Mouse (Mus musculus) macrophage (primary cell): ENCODE data around the gene Ttll6. TPM values are rescaled to one million over a fixed set of nuclear protein-coding genes. Genes with fewer than 3 reads are reported as not detected.

ENCODE experiments used
- H3K27ac ChIP-seq: fragments of 350-480 bp; formaldehyde crosslinking; 2 replicates; pipeline ENCODE4 v1.9.0; 2021
- H3K36me3 ChIP-seq: fragments of 350-480 bp; formaldehyde crosslinking; 2 replicates; pipeline ENCODE4 v1.9.0; 2021; ENCODE audit errors: inconsistent target
- H3K4me3 ChIP-seq: fragments of 350-480 bp; formaldehyde crosslinking; 2 replicates; pipeline ENCODE4 v1.9.0; 2021; ENCODE audit errors: inconsistent target
- H3K79me2 ChIP-seq: fragments of 350-480 bp; formaldehyde crosslinking; 2 replicates; pipeline ENCODE4 v1.9.0; 2021; ENCODE audit errors: inconsistent target
- WGBS: methylation state at CpG from one replicate; pipeline ENCODE4 v1.1.7; 2026; ENCODE audit warnings: inconsistent platforms; ENCODE audit not compliant: missing documents; 5-methylcytosine and 5-hydroxymethylcytosine counted together
- polyA plus RNA-seq: library from polyadenylated mRNA; stranded (reverse); fragments of 250-400 nt; gene quantifications from 3 replicates; pipeline ENCODE4 v1.2.4, GENCODE M21; 2018; ENCODE audit warnings: inconsistent platforms

The Ttll6 gene
- polyA plus RNA-seq, 1 experiment from 2014 or later = not detected

- WGBS = 83% methylated on average over 10 of the region's 10 CpGs
- H3K4me3 ChIP-seq = no peak overlapping the region
- no peaks in the 10 kb centered on the region for H3K36me3 ChIP-seq
- H3K27ac ChIP-seq = no peak overlapping the region
- H3K79me2 ChIP-seq = no peaks in the 10 kb centered on the region
These were observed 3.0 kb upstream of the Ttll6 start for GRCm38 (mm10) chr11:96130606-96131005.

- Histone ChIP-seq H3K36me3 (no peaks in the 10 kb centered on the region), H3K27ac (no peak overlapping the region), H3K79me2 (no peaks in the 10 kb centered on the region), H3K4me3 (no peak overlapping the region)
- WGBS = 84% methylated on average over 8 of the region's 8 CpGs
These were observed 2.3 kb downstream of the Ttll6 start for GRCm38 (mm10) chr11:96135847-96136246.

GRCm38 (mm10) chr11:96140726-96141175 is 7.2 kb downstream of the Ttll6 start:
- 27% methylated on average over 4 of the region's 4 CpGs for WGBS
- no peaks in the 10 kb centered on the region for H3K79me2 ChIP-seq
- no peak overlapping the region for H3K4me3 ChIP-seq
- H3K36me3 ChIP-seq = no peaks in the 10 kb centered on the region
- H3K27ac ChIP-seq = no peak overlapping the region

- Histone ChIP-seq H3K79me2 (no peaks in the 10 kb centered on the region), H3K36me3 (no peaks in the 10 kb centered on the region), H3K4me3 (no peak overlapping the region), H3K27ac (no peak overlapping the region)
- 75% methylated on average over 4 of the region's 4 CpGs for WGBS
These were observed 10.2 kb downstream of the Ttll6 start for GRCm38 (mm10) chr11:96143766-96144165.

- Histone ChIP-seq H3K36me3 (no peaks in the 10 kb centered on the region), H3K27ac (no peak overlapping the region), H3K4me3 (no peak overlapping the region), H3K79me2 (no peaks in the 10 kb centered on the region)
- WGBS = 3% methylated on average over 15 of the region's 15 CpGs
These were observed 12.2 kb downstream of the Ttll6 start for GRCm38 (mm10) chr11:96145622-96146270.

GRCm38 (mm10) chr11:96147471-96147870 is 13.9 kb downstream of the Ttll6 start:
- H3K27ac ChIP-seq = no peak overlapping the region
- WGBS = 63% methylated on average over 5 of the region's 6 CpGs
- no peak overlapping the region for H3K4me3 ChIP-seq
- no peaks in the 10 kb centered on the region for H3K36me3 ChIP-seq
- no peaks in the 10 kb centered on the region for H3K79me2 ChIP-seq

- no peak overlapping the region for H3K4me3 ChIP-seq
- no peak overlapping the region for H3K27ac ChIP-seq
- 59% methylated on average over 12 of the region's 12 CpGs for WGBS
- H3K36me3 ChIP-seq = no peaks in the 10 kb centered on the region
- no peaks in the 10 kb centered on the region for H3K79me2 ChIP-seq
These were observed 31.2 kb downstream of the Ttll6 start for GRCm38 (mm10) chr11:96164769-96165168.

- H3K79me2 ChIP-seq = no peaks in the 10 kb centered on the region
- no peaks in the 10 kb centered on the region for H3K36me3 ChIP-seq
- 30% methylated on average over 9 of the region's 9 CpGs for WGBS
- H3K27ac ChIP-seq = no peak overlapping the region
- H3K4me3 ChIP-seq = no peak overlapping the region
These were observed 34.5 kb downstream of the Ttll6 start for GRCm38 (mm10) chr11:96168125-96168524.

- 21% methylated on average over 7 of the region's 7 CpGs for WGBS
- H3K4me3 ChIP-seq = no peak overlapping the region
These were observed 35.4 kb downstream of the Ttll6 start for GRCm38 (mm10) chr11:96169016-96169415.

GRCm38 (mm10) chr11:96170711-96171379 is 37.3 kb downstream of the Ttll6 start:
- WGBS = 8% methylated on average over 20 of the region's 20 CpGs
- Histone ChIP-seq H3K4me3 (no peak overlapping the region), H3K79me2 (no peaks in the 10 kb centered on the region), H3K27ac (no peak overlapping the region), H3K36me3 (no peaks in the 10 kb centered on the region)

More at GRCm38 (mm10) chr11:96169016-96169415, 35.4 kb downstream of the Ttll6 start:
- Histone ChIP-seq H3K27ac (no peak overlapping the region), H3K79me2 (no peaks in the 10 kb centered on the region), H3K36me3 (no peaks in the 10 kb centered on the region)

- 10% methylated on average over 3 of the region's 3 CpGs for WGBS
- Histone ChIP-seq H3K27ac (no peak overlapping the region), H3K4me3 (no peak overlapping the region), H3K79me2 (no peaks in the 10 kb centered on the region), H3K36me3 (no peaks in the 10 kb centered on the region)
These were observed 38.0 kb downstream of the Ttll6 start for GRCm38 (mm10) chr11:96171601-96172000.

- Histone ChIP-seq H3K36me3 (no peaks in the 10 kb centered on the region), H3K27ac (no peak overlapping the region), H3K4me3 (no peak overlapping the region), H3K79me2 (no peaks in the 10 kb centered on the region)
- 6% methylated on average over 24 of the region's 25 CpGs for WGBS
These were observed 39.1 kb downstream of the Ttll6 start for GRCm38 (mm10) chr11:96172511-96173287.

GRCm38 (mm10) chr11:96173288-96173840 is 39.8 kb downstream of the Ttll6 start:
- H3K36me3 ChIP-seq = no peaks in the 10 kb centered on the region
- no peaks in the 10 kb centered on the region for H3K79me2 ChIP-seq
- no peak overlapping the region for H3K27ac ChIP-seq
- 7% methylated on average over 16 of the region's 16 CpGs for WGBS
- H3K4me3 ChIP-seq = no peak overlapping the region

GRCm38 (mm10) chr11:96174881-96175280 is 41.3 kb downstream of the Ttll6 start:
- Histone ChIP-seq H3K36me3 (no peaks in the 10 kb centered on the region), H3K79me2 (no peaks in the 10 kb centered on the region), H3K4me3 (no peak overlapping the region), H3K27ac (no peak overlapping the region)
- 9% methylated on average over 6 of the region's 6 CpGs for WGBS

- no peaks in the 10 kb centered on the region for H3K36me3 ChIP-seq
- WGBS = 12% methylated on average over 17 of the region's 17 CpGs
- no peak overlapping the region for H3K4me3 ChIP-seq
- no peak overlapping the region for H3K27ac ChIP-seq
- H3K79me2 ChIP-seq = no peaks in the 10 kb centered on the region
These were observed 41.9 kb downstream of the Ttll6 start for GRCm38 (mm10) chr11:96175511-96175910.
